Comparison of ENCODE assay signal across 25 mouse cellular contexts in the genomic region with DNA sequence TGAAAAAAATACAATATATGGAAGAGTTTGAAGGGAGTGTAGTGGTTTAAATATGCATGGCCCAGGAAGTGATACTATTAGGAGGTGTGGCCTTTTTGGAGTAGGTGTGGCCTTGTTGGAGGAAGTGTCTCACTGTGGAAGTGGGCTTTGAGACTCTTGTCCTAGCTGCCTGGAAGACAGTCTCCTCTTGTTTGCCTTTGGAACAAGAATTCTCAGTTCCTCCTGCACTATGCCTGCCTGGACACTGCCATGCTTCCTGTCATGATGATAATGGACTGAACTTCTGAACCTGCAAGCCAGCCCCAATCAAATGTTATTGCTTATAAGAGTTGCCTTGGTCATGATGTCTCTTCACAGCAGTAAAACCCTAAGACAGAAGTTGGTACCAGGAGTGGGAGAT.
"Had no signal": no experiment of that assay in that cellular context is flagged by ENCODE, and none has a peak within 500 bp of the region (broad histone marks: within the 10 kb centered on the region; RNA-seq: fewer than 3 reads in every experiment).

No protein-coding gene starts in this region.

- H3K36me3 ChIP-seq: heart, embryonic 12.5 days; hindbrain, embryonic 10.5 days; hindbrain, embryonic 12.5 days; intestine, embryonic 15.5 days; kidney, embryonic 15.5 days; limb, embryonic 10.5 days; limb, embryonic 12.5 days; liver, embryonic 13.5 days had no signal

- H3K9me3 ChIP-seq: heart, embryonic 12.5 days; hindbrain, embryonic 10.5 days; hindbrain, embryonic 12.5 days; intestine, embryonic 15.5 days; kidney, embryonic 15.5 days; limb, embryonic 10.5 days; limb, embryonic 12.5 days; liver, embryonic 13.5 days had no signal

- H3K27ac ChIP-seq: heart, adult 2 months; hindbrain, embryonic 10.5 days; hindbrain, embryonic 12.5 days; hindbrain, embryonic 14.5 days; intestine, embryonic 15.5 days; kidney, embryonic 15.5 days; kidney, postnatal 0 days; left cerebral cortex, adult 2 months; limb, embryonic 10.5 days; limb, embryonic 12.5 days; liver, embryonic 13.5 days had no signal

- H3K4me1 ChIP-seq: heart, embryonic 12.5 days; hindbrain, embryonic 10.5 days; hindbrain, embryonic 12.5 days; intestine, embryonic 15.5 days; liver, embryonic 13.5 days had no signal

- H3K4me3 ChIP-seq: heart, adult 2 months; heart, embryonic 12.5 days; hindbrain, embryonic 10.5 days; hindbrain, embryonic 12.5 days; intestine, embryonic 15.5 days; kidney, embryonic 15.5 days; left cerebral cortex, adult 2 months; limb, embryonic 10.5 days; limb, embryonic 12.5 days; liver, embryonic 13.5 days had no signal

- ATAC-seq: hindbrain, embryonic 16.5 days; inflammation-experienced regulatory T-cells, adult 6 months; intestine, embryonic 15.5 days; intestine, postnatal 0 days had no signal

- DNase-seq: gastrocnemius, postnatal 14 days; gastrocnemius, postnatal 36 days; heart, adult 2 months; heart, postnatal 10 days; heart, postnatal 4 days; kidney, adult 18-20 months; kidney, adult 8-10 months; kidney, postnatal 14 days; kidney, postnatal 36 days; layer of hippocampus, adult 9-11 months; liver; liver, embryonic 13.5 days had no signal

- H3K27me3 ChIP-seq: hindbrain, embryonic 12.5 days; intestine, embryonic 15.5 days; kidney, embryonic 15.5 days; limb, embryonic 12.5 days; liver, embryonic 13.5 days had no signal
